Mouse (Mus musculus) adrenal gland, postnatal 4 days (tissue): ENCODE measurements at regions not wholly inside any gene's neighbourhood (a gene's known extent, or its start where the extent isn't known, plus 50 kb on each side); places are given as distances from the start of the nearest gene placed in this dataset.
A peak's percentile ranks its signal among the peaks of the same experiment; 100 is the strongest.

Experiments used
- DNase-seq, 2 experiments: peaks; one replicate each; pipeline ENCODE4 v3.0.0; 2021 to 2022; ENCODE audit warnings: low spot score in 2 of 2, mixed read lengths in 2 of 2

- DNase-seq: no peak
Measured at GRCm38 (mm10) chr2:174884232-174885225, 124.1 kb downstream of the Edn3 start.

- no peak for DNase-seq
Measured at GRCm38 (mm10) chr2:174892658-174893057, 117.4 kb upstream of the Gm14444 start.

DNA sequence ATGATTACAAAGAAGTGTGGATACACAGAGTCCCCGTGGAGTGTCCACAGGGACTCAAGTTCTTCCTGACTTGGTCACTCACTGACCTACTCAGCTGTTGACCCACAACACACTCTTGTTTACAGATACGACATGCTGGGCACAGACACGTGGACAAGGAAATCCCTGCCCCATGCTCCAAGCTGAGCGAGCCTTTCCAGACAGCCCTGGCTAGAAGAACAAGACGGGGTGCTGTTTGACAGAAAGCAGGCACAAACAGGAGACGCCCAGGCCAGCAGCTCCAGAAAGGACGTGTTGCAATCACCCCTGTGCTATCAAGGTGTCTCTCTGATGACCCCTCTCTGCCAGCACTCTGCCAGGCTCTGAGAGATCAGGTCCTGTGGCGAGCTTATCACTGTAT lies 112.6 kb upstream of the Gm14444 start:
- DNase-seq: no peak

GRCm38 (mm10) chr2:174899940-174900670 lies 109.9 kb upstream of the Gm14444 start:
- DNase-seq: no peak

GRCm38 (mm10) chr2:174900671-174900991 lies 109.4 kb upstream of the Gm14444 start:
- peak in 1 of 2 experiments; percentile 14 for DNase-seq

DNA sequence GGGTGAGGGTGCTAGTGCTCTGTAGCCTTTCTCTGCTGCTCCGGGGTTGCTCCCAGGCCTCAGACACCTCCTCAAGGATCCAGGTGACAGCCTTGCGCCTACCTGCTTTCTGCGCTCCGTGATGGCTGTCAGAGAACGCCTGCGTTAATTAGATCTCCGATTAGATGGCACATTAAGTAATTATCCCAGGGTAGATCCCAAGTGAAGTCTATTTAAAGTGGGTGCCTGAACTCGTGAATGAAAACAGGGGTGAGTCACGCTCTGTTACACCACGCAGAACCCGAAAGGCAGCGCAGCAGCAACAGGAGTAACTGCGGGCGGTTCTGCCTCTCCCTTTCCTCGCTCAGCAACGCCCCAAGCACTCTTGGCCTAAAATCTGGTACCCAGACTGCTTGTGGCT lies 108.2 kb upstream of the Gm14444 start:
- no peak for DNase-seq

GRCm38 (mm10) chr2:174903627-174904026 lies 106.4 kb upstream of the Gm14444 start:
- no peak for DNase-seq

DNA sequence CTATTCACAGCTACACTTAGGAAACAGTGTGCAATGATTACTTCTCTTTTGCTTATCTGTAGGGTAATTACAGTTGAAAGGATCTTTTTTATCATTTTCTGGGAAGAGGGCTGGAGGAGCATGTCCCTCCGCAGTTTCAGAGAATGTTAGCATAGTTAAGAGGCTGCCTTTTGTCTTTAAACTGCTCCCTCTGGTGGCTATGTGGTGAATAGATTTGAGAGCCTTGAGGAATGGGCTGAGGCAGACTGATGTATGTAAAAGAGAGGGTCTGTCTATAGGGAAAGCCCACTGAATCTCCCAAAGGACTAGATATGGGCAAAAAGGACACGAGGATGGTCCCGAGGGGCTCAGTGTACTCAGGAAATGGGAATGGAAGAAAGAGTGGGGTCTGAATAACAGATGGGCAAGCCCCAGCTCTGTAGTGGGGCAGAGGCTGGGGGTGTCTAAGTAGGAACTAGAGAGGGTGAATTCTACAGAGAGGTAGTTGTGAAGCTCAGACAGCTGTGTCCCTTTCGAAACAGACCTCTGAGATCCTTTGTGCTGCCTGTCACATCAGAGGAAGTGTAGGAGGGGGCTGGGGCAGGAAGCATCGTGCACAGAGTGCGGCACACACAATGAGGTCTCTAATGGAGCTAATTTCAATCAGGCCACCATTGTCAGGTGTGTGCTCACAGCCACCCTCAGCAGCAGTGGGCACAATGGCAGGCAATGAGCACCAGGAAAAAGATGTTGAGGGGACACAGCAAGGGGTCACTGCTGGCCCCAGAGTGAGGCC lies 104.0 kb upstream of the Gm14444 start:
- DNase-seq: no peak

GRCm38 (mm10) chr2:174917146-174917905 lies 92.7 kb upstream of the Gm14444 start:
- no peak for DNase-seq

- DNase-seq: no peak
Measured at GRCm38 (mm10) chr2:174917975-174918374, 92.1 kb upstream of the Gm14444 start.

DNA sequence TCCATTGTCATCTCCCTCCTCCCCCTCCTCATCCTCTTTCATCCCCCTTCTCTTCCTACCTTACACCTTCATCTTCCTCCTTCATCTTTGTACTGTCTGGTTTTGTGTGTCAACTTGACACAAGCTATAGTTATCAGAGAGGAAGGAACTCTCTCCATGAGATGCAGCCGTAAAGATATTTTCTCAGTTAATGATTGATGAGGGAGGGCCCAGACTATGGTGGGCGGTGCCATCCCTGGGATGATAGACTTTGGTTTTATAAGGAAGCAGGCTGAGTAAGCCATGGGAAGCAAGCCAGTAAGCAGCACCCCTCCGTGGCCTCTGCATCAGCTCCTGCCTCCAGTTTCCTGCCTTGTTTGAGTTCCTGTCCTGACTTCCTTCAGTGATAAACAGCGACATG lies 87.8 kb upstream of the Gm14444 start:
- DNase-seq: no peak

DNA sequence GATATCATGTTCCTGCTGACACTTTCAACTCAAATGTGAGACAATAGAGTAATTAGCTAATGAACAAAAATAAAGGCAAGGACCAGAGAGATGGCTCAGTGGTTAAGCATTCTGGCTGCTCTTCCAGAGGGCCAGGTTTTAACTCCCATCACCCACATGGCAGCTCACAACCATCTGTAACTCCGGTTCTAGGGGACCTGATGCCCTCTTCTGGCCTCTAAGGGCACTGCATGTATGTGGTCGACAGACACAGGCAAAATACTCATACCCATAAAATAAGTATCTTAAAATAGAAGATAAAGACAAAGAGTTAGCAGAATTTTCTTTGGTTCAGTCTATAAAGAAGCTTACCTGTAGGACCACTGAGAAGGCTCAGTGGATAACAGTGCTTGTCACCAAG lies 80.3 kb upstream of the Gm14444 start:
- DNase-seq: no peak

DNA sequence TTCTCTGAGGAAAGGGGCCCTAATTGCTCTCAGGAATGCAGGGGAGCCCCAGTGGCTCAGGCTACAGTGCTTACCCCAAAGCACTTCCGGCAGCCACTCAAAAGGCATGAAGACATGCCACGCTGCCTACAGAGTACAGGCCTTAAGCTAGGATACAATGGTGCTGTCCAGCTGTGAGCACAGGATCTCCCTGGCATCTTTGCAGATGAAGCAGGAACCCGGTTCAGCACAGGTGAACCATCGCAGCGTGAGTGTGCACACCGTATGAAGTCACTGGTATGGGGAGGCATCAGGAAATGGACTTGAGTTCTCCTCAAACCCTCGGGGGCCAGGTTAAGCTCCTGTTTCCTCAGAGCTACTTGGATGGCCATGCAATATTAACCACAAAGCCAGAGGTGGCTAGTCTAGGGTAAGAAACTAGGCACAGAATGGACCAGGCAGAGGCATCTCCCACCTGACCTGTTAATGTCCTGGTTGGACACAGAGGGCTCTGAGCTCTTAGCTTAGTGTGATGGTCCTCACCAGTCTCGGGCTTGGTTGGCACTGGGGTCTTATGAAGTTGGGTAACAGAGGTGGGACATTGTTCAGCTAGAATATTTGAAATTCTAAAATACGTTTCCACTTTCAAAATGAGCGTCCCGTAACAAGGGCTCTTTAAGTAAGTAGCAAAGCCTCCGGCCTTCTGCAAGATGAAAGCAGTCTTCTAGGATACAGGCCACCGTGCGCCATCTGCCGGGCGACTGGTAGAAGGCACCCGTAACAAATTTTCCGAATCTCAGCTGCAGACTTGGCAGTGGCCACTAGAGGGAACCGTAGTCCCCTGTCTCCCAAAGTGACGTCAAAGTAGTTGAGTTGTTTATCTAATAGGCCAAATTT lies 77.7 kb upstream of the Gm14444 start:
- peak; percentile 57 to 64 for DNase-seq

GRCm38 (mm10) chr2:174933013-174933353 lies 77.1 kb upstream of the Gm14444 start:
- DNase-seq: no peak

- no peak for DNase-seq
Measured at GRCm38 (mm10) chr2:174936665-174937064, 73.4 kb upstream of the Gm14444 start.

GRCm38 (mm10) chr2:174937930-174938329 lies 72.1 kb upstream of the Gm14444 start:
- DNase-seq: no peak

GRCm38 (mm10) chr2:174942221-174942620 lies 67.8 kb upstream of the Gm14444 start:
- DNase-seq: no peak

DNA sequence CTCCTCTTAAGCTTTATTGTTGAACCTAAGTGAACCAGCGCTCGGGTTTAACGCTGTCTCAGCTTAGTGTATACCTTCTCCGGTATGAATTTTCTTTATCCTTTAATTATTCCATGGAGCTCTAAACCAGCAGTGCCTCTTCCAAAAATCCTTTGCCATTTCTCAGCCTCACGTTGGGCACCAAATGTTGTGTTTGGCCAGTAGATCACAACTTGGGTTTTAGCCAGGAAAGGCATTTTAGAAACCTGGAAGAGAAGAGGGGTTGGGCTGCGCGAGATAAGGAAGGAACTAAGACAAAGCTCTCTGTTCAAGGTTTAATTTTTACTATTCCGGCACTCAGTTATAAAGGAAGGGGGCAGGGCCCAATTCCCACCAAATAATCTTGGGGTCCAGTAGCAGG lies 61.9 kb upstream of the Gm14444 start:
- DNase-seq: no peak
